Mouse (Mus musculus) lung, postnatal 0 days (tissue): ENCODE measurements at regions not wholly inside any gene's neighbourhood (a gene's known extent, or its start where the extent isn't known, plus 50 kb on each side); places are given as distances from the start of the nearest gene placed in this dataset.

ENCODE experiments used
- CTCF ChIP-seq: IDR thresholded peaks from 2 replicates; pipeline ENCODE4 v1.5.1; 2016; ENCODE audit warnings: antibody characterized with exemption, mild to moderate bottlenecking
- EP300 ChIP-seq: IDR thresholded peaks from 2 replicates; pipeline ENCODE4 v1.6.1; 2016; ENCODE audit warnings: antibody characterized with exemption, mild to moderate bottlenecking, control low read depth

DNA sequence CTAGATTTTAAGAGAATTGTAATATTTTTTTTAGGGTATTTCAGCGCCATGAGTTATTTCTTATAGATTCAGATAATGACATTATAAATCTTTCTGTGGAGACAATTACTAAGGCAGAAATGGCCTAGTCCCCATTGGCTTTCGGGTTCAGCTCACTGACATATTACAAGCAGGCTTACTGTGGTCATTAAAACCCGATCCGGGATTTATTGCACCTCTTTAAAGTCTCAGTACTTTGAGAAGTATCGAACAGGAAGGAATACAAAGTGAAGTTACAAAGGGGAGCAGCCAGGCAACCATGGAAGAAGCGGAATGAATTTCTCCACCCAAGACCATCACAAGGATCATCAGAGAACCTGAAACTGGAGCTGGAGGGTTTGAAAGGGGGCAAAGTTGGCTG is 189.8 kb downstream of the Gm11011 start:
- TF ChIP-seq CTCF: no peak
- no peak for TF ChIP-seq EP300
